Mouse (Mus musculus): ENCODE measurements around the gene Acer1. TPM values are rescaled to one million over a fixed set of nuclear protein-coding genes. Genes with fewer than 3 reads are reported as not detected.

Acer1 gene
- total RNA-seq (2014; fragmentation: Nextera tagmentation) (not detected in 2 replicates), total RNA-seq (2017) (not detected in 2 replicates)

GRCm38 (mm10) chr17:56982013-56982412 lies at the start of gene Acer1:
Gene Acer1, minus strand, starts transcription at chr17:56982126.
- ATAC-seq (replicated peaks; ENCODE audit: poor library complexity, severe bottlenecking), result no peak

DNA sequence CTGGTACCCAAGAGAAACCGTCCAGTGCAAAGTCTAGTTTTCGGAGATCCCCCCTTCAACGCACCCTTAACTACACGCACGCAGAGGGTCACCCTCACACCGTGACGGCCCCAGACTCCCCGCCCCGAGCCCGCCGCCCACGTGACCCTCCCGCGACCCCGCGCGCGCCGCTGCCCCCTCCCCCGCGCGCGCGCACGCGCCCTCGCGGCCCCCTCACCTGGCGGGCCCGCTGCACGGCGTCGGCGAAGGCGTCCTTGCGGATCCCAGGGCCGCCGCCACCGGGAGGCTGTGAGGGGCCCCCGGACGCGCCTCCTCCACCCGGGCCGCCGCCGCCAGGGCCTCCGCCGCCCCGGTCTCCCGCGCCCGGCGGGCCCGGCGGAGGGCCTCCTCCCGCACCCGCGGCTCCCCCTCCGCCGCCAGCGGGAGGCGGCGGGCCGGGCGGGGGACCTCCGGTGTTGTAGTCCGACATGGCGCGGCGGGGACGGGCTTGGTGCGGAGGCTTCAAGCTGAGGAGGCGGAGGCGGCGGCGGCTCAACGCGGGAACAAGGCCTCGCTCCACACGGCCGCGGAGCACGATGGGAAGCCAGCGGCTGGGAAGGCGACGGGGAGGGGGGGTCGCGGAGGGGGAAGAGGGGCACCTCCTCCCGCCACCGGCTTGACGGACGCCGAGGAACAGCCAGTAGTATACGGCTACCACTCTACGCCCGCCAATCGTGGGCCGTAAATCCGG lies 49.2 kb upstream of the Acer1 start, which contains the start of gene Khsrp:
Khsrp (minus strand) TSS at position 592 of the 730 bp plus-strand sequence.
- ATAC-seq (replicated peaks; ENCODE audit: poor library complexity, severe bottlenecking), result no peak

GRCm38 (mm10) chr17:57029691-57030090 lies 47.8 kb upstream of the Acer1 start:
- no peak for ATAC-seq (replicated peaks; ENCODE audit: poor library complexity, severe bottlenecking)

DNA sequence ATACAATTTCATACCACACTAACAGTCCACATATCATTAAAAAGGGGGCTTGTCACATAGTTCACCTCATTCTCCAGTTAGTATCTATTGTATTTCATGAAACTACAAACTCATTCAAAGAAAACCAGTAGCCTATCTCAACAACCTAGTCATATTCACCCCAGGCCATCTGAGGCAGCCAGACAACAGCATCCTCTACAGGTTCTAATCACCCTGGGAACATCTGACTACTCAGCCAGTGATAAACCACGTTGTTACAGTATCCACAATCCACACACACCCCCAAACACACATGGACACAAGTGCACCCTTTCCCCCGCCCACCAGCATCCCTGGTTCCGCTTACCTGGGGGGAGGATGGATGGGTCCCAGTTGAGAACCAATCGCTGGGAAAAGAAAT lies 45.5 kb upstream of the Acer1 start:
- ATAC-seq (replicated peaks; ENCODE audit: poor library complexity, severe bottlenecking), result no peak

- no peak for ATAC-seq (replicated peaks; ENCODE audit: poor library complexity, severe bottlenecking)
These were observed 39.0 kb upstream of the Acer1 start for GRCm38 (mm10) chr17:57020960-57021359.

DNA sequence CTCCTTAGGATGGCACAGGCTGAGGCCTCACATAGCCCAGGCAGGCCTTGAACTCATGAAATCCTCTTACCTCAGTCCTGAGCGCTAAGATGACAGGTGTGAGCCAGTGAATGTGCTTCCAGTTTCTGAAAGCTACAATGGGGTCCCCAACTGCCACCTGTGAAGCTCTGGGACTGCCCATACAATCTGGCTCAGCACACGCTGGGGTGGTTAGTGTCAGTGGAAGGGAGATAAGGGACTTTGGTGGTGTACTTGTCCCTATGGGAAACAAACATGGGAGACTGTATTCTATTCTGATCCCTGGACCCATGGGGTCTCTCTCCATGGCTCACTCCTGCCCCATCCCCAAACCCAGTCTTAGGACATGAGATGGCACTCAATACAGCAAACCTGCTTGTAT lies 37.8 kb upstream of the Acer1 start:
- no peak for ATAC-seq (replicated peaks; ENCODE audit: poor library complexity, severe bottlenecking)

DNA sequence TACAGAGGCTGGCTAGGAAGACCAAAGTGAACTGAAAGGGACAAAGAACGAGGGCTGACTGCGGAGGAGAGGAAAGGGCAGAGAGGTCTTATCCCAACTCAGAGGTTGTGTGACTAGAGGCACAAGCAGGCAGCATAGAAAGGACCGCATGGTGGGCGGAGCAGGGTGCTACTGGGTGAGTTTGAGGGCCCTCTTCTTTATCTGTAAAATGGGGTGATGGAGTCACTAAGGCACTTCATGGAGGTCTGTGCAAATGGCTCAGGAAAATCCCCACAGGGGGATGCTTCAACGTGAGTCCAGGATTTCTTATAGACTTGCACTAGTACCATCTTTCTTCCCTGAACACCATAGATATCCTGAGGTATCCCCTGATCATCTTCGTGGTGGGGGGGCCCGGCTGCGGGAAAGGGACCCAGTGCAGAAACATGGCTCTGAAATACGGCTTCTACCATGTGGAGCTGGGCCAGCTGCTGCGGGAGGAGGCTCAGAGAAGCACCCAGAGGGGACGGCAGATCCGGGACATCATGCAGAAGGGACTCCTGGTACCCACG lies 30.4 kb upstream of the Acer1 start:
- ATAC-seq (replicated peaks; ENCODE audit: poor library complexity, severe bottlenecking), result no peak

- ATAC-seq (replicated peaks; ENCODE audit: poor library complexity, severe bottlenecking), result peak; percentile 85
These were observed 29.6 kb upstream of the Acer1 start, which contains the start of the genes Gtf2f1 and Gm17949 for GRCm38 (mm10) chr17:57011236-57012141. Gene Gtf2f1, minus strand, starts transcription at chr17:57011288. Gene Gm17949, plus strand, starts transcription at chr17:57011469.

- peak; percentile 47; the same call in 1 of the 2 replicates for ATAC-seq (replicated peaks; ENCODE audit: poor library complexity, severe bottlenecking)
These were observed 28.9 kb upstream of the Acer1 start for GRCm38 (mm10) chr17:57010911-57011235.

- ATAC-seq (replicated peaks; ENCODE audit: poor library complexity, severe bottlenecking), result no peak
These were observed 25.4 kb upstream of the Acer1 start for GRCm38 (mm10) chr17:57007137-57007905.

DNA sequence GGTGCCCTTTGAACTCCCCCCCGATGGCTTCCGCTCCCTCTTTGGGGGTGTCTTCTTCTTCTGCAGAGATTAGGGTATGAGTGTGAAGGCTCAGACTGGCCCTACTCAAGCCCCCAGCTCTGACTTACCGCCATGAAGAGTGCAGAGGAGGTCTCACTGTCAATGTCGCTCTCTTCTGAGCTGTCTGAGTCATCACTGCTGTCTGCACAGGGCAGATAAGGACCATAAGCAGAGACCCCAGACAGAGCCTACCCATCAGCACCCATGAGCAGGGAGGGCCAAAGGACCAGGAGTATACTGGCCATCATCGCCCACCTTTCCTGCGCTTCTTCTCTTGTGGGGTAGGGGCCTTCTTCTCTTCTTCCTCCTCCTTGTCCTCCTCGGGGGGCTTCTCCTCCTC lies 22.1 kb upstream of the Acer1 start:
- no peak for ATAC-seq (replicated peaks; ENCODE audit: poor library complexity, severe bottlenecking)

GRCm38 (mm10) chr17:57001228-57001627 lies 19.3 kb upstream of the Acer1 start:
- no peak for ATAC-seq (replicated peaks; ENCODE audit: poor library complexity, severe bottlenecking)

DNA sequence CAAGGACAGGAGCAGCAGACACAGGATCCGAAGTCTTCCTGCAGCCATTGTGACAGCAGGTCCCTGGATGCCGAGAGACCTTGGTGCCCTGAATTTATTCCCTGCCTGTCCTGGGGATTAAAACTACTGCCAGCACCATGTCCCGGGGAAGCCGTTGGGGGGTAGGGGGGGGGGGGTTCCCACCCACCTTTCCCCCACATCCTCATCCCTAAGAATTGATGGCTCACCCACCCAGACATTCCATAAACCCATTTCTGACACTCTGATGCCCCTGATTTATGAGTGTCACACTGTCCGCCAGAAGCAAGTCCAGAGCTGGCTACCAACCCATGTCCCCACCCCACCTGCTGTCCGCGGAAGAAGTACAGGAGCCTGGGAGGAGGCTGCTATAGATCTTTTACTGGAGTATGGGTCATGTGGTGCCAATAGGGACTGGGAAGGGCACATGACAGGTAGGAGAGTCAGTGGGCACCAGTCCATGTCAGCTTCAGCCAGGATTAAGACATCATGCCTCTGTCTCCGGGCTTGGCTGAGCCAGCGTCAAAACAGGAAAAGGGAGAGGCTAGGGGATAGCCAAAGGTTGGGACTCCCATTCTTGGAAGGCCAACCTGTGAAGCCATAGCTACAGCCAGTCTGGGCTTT lies 18.2 kb upstream of the Acer1 start, which contains the start of gene Pspn:
Pspn (minus strand) TSS at position 51 of the 642 bp plus-strand sequence.
- no peak for ATAC-seq (replicated peaks; ENCODE audit: poor library complexity, severe bottlenecking)

DNA sequence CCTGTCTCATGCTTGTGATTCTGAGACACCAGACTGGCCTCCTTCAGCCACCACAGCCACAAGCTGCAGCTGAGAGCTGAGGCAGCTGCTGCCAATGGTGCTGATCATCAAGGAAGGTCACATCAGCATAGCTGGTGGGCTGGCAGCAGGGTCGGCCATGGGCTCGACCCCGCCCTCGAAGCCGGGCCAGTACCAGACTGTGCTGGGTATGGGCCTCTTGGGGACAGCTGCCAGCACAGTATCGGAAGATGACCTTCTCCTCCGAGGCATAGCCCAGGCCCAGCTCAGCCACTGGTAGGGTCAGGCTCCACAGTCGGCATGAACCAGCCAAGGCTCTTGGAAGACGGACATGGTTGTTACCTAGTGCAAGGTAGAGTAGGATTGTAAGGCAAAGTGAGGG lies 17.5 kb upstream of the Acer1 start:
- no peak for ATAC-seq (replicated peaks; ENCODE audit: poor library complexity, severe bottlenecking)

DNA sequence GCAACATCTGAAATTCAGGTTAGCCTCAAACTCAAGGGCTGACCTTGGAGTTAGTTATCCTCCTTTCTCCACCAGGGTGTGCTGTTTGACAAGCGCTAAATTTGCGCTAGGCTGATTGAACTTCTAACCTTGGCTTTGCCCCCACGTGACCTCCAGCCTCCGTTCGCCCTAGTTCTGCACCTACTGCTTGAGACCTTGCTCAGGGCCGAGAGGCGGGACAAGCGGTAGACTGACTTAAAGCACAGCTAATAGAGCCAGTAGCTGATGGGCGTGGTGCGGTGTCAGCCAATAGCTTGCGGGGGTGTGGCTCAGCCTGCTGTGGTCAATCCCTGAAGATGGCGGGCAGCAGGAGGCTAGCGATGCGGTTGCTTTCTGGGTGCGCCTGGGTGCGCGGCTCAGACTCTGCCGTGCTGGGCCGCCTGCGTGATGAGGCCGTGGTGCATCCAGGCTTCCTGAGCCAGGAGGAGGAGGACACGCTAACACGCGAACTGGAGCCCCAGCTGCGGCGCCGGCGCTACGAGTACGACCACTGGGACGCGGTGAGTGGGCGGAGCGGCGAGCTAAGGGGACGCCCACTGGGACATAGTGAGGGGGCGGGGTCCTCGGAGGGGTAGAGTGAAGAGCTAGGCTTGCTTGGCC lies 15.2 kb upstream of the Acer1 start, which contains the start of gene Alkbh7:
Alkbh7 (plus strand) TSS at position 311 of the 639 bp plus-strand sequence.
- peak; percentile 96 for ATAC-seq (replicated peaks; ENCODE audit: poor library complexity, severe bottlenecking)

GRCm38 (mm10) chr17:56996506-56996905 lies 14.6 kb upstream of the Acer1 start:
- no peak for ATAC-seq (replicated peaks; ENCODE audit: poor library complexity, severe bottlenecking)

- ATAC-seq (replicated peaks; ENCODE audit: poor library complexity, severe bottlenecking), result no peak
These were observed 13.1 kb upstream of the Acer1 start for GRCm38 (mm10) chr17:56995046-56995445.

DNA sequence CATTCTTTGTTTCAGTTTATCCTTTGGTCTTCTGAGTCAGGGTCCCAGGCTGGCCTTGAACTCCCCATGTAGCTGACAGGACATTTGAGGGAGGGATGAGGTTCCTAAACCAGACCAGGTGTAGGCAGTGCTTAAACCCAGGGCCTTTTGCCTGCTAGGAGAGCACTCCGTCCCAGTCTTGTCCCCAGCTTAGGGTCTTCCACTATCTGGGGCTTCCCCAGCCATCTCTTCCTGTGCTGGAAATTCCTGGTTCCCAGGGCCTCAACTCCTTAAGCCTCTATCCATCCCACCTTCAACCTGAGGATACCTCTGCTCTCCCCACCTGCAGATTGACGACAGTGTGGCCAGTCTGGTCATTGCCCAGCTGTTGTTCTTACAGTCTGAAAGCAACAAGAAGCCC lies 9.0 kb upstream of the Acer1 start:
- no peak for ATAC-seq (replicated peaks; ENCODE audit: poor library complexity, severe bottlenecking)

DNA sequence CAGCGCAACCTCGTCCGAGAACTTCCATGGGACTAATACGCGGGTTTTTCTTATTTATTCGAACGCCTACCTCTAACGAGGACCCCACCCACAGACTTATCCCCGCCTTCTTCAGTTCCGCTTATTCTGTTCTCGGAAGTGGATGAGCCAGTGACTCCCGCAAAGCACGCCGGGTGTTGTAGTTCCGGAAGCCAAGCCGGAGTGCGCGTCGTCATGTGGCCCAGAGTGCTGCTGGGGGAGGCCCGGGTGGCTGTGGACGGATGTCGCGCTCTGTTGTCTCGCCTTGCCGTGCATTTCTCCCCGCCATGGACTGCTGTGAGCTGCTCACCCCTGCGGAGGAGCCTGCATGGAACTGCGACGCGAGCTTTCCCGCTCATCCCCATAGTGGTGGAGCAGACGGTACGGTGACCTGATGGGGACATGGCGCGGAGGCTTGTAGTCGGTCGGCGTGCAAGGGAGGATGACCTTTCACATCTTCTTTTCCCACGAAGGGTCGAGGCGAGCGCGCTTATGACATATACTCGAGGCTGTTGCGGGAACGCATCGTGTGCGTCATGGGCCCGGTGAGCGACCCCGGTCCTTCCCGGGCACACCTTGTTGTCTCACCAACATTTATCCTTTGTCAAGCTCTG lies 8.3 kb upstream of the Acer1 start, which contains the start of gene Clpp:
Clpp (plus strand) TSS at position 191 of the 632 bp plus-strand sequence.
- ATAC-seq (replicated peaks; ENCODE audit: poor library complexity, severe bottlenecking), result peak; percentile 90

Measured in granulocyte monocyte progenitor cell, adult 5-6 weeks (primary cell).